Mouse (Mus musculus) C2C12 (cell line): ENCODE measurements around the gene Tbxas1.

Experiments
- CEBPB ChIP-seq: IDR thresholded peaks from one replicate; pipeline ENCODE4 v1.6.1; 2011; ENCODE audit warnings: low read depth, mild to moderate bottlenecking, control low read depth, moderate library complexity
- CTCF ChIP-seq: IDR thresholded peaks from one replicate; pipeline ENCODE4 v1.5.1; 2011; ENCODE audit not compliant: control insufficient read depth, insufficient read depth, insufficient read length
- MAX ChIP-seq: IDR thresholded peaks from one replicate; pipeline ENCODE4 v1.6.1; 2011; ENCODE audit warnings: mild to moderate bottlenecking, control low read depth
- MYOD1 ChIP-seq: IDR thresholded peaks from one replicate; pipeline ENCODE4 v1.6.1; 2011; ENCODE audit warnings: low read depth; ENCODE audit not compliant: control insufficient read depth, insufficient read length
- USF1 ChIP-seq: IDR thresholded peaks from one replicate; pipeline ENCODE4 v1.6.1; 2011; ENCODE audit warnings: low read depth, mild to moderate bottlenecking, control low read depth, moderate library complexity

GRCm38 (mm10) chr6:38841551-38841950, 33.7 kb upstream of the Tbxas1 start:
- TF ChIP-seq MAX (no peak), CTCF (no peak), CEBPB (no peak), MYOD1 (no peak), USF1 (no peak)
